ENCODE assay signal across 27 mouse cellular contexts in genomic region chr16:77382790-77383189, GRCm38 (mm10).
DNase-seq lines count a peak whose midpoint lies in the region; ATAC-seq and TF ChIP-seq lines count a peak whose summit lies in the region.
"Had no signal": no experiment of that assay in that cellular context is flagged by ENCODE, and none has a peak within 500 bp of the region (broad histone marks: within the 10 kb centered on the region; RNA-seq: fewer than 3 reads in every experiment).

No protein-coding gene starts in this region.

- intact Hi-C loops in left cerebral cortex, adult 2 months (cut with DNase I) = no loop called here

- no peak overlapping the region for H3K4me2 ChIP-seq in hindbrain, embryonic 16.5 days (ENCODE audit: low read length)
- H3K4me2 ChIP-seq: embryonic facial prominence, embryonic 12.5 days; heart, embryonic 15.5 days; limb, embryonic 15.5 days; liver, embryonic 13.5 days had no signal

- H3K9ac ChIP-seq in hindbrain, embryonic 16.5 days (ENCODE audit: low read depth, low read length) = no peak overlapping the region
- H3K9ac ChIP-seq: embryonic facial prominence, embryonic 12.5 days; heart, embryonic 15.5 days; limb, embryonic 15.5 days; liver, embryonic 13.5 days had no signal

- TF ChIP-seq CTCF in left cerebral cortex, adult 2 months (IDR thresholded peaks at IDR 0.05) = no peak

- 81% methylated on average over 2 of the region's 2 CpGs for WGBS in heart, embryonic 10.5 days
- 48% methylated on average over 2 of the region's 2 CpGs for WGBS in hindbrain, embryonic 16.5 days

- peaks cover 13% of the 10 kb centered on the region; the same call in 1 of the 2 replicates for H3K4me1 ChIP-seq in heart, embryonic 10.5 days
- peaks cover 3% of the 10 kb centered on the region for H3K4me1 ChIP-seq in hindbrain, embryonic 16.5 days (ENCODE audit: control insufficient read depth, insufficient read depth, low read depth, low read length)
- H3K4me1 ChIP-seq: limb, embryonic 15.5 days; liver, embryonic 13.5 days had no signal

- H3K36me3 ChIP-seq in heart, embryonic 10.5 days = no peaks in the 10 kb centered on the region
- no peaks in the 10 kb centered on the region for H3K36me3 ChIP-seq in hindbrain, embryonic 16.5 days (ENCODE audit: control insufficient read depth, insufficient read depth, low read length)
- H3K36me3 ChIP-seq: embryonic facial prominence, embryonic 12.5 days; heart, embryonic 15.5 days; limb, embryonic 15.5 days; liver, embryonic 13.5 days had no signal

- no peaks in the 10 kb centered on the region for H3K27me3 ChIP-seq in heart, embryonic 10.5 days (ENCODE audit: insufficient read depth, poor library complexity, severe bottlenecking)
- no peaks in the 10 kb centered on the region for H3K27me3 ChIP-seq in hindbrain, embryonic 16.5 days (replicated peaks; ENCODE audit: control insufficient read depth, insufficient read depth, low read length)
- H3K27me3 ChIP-seq: embryonic facial prominence, embryonic 12.5 days; heart, embryonic 15.5 days; limb, embryonic 15.5 days; liver, embryonic 13.5 days; Patski had no signal

- H3K9me3 ChIP-seq in heart, embryonic 10.5 days = no peaks in the 10 kb centered on the region
- no peaks in the 10 kb centered on the region for H3K9me3 ChIP-seq in hindbrain, embryonic 16.5 days (ENCODE audit: control insufficient read depth, low read length)
- H3K9me3 ChIP-seq: embryonic facial prominence, embryonic 12.5 days; heart, embryonic 15.5 days; limb, embryonic 15.5 days; liver, embryonic 13.5 days had no signal

- 0 out of 2 replicates have a peak overlapping the region, but pooled peaks have one; percentile 4 for H3K27ac ChIP-seq in heart, embryonic 10.5 days
- H3K27ac ChIP-seq in hindbrain, embryonic 16.5 days (ENCODE audit: low read depth, low read length) = no peak overlapping the region
- H3K27ac ChIP-seq in left cerebral cortex, adult 2 months = no peak overlapping the region
- H3K27ac ChIP-seq: embryonic facial prominence, embryonic 12.5 days; gastrocnemius, adult 2 months; limb, embryonic 15.5 days; liver, embryonic 13.5 days; macrophage had no signal

- peak; percentile 42; the same call in 1 of the 2 replicates for ATAC-seq in granulocyte monocyte progenitor cell, adult 5-6 weeks (replicated peaks; ENCODE audit: poor library complexity, severe bottlenecking)
- ATAC-seq in hindbrain, embryonic 16.5 days = peak; percentile 60; the same call in 1 of the 2 replicates
- ATAC-seq: forebrain, embryonic 16.5 days; intestine, postnatal 0 days; midbrain, embryonic 16.5 days; Patski had no signal

- no peak overlapping the region for H3K4me3 ChIP-seq in heart, embryonic 10.5 days
- no peak overlapping the region for H3K4me3 ChIP-seq in hindbrain, embryonic 16.5 days (ENCODE audit: low read length)
- H3K4me3 ChIP-seq in left cerebral cortex, adult 2 months = no peak overlapping the region
- H3K4me3 ChIP-seq: embryonic facial prominence, embryonic 12.5 days; gastrocnemius, adult 2 months; heart, embryonic 15.5 days; limb, embryonic 15.5 days; liver, embryonic 13.5 days had no signal

- no peak for DNase-seq in heart, embryonic 10.5 days (ENCODE audit: low spot score)
- no peak for DNase-seq in heart, adult 11 months
- peak; percentile 12 for DNase-seq in brain, adult 2 months (ENCODE audit: low read depth, low spot score)
- DNase-seq in left cerebral cortex, adult 2 months (ENCODE audit: extremely low spot score in 1 of 2, low spot score in 2 of 2) = no peak
- no peak for DNase-seq in left cerebral cortex, adult 18-20 months (ENCODE audit: low spot score in 2 of 2)
- DNase-seq: adrenal gland, postnatal 25 days; cerebellum, postnatal 36 days; embryo, embryonic 11 days; gastrocnemius, adult 2 months; kidney, adult 9 months; kidney, postnatal 14 days; left cerebral cortex, postnatal 4 days; liver, embryonic 13.5 days; lung, adult 18-20 months; lung, postnatal 10 days; thymus, adult 2 months; thymus, postnatal 36 days had no signal
